Mouse (Mus musculus): ENCODE measurements around the gene Gm8453. TPM values are rescaled to one million over a fixed set of nuclear protein-coding genes. Genes with fewer than 3 reads are reported as not detected.

Gene Gm8453
- not detected in 2 replicates for polyA plus RNA-seq (2021; fragmentation: Nextera tagmentation)
- long read RNA-seq, experiment 1: 0 reads
- long read RNA-seq, experiment 2: 0 reads

GRCm38 (mm10) chr7:22229384-22229783 lies at the start of gene Gm8453:
TSS of gene Gm8453 (minus strand) at chr7:22229484.

GRCm38 (mm10) chr7:22201164-22201563 lies 28.1 kb downstream of the Gm8453 start, which contains the start of gene Gm8653:
TSS of gene Gm8653 (minus strand) at chr7:22201264.

GRCm38 (mm10) chr7:22189077-22189476 lies 40.2 kb downstream of the Gm8453 start, which contains the start of gene Vmn1r143:
TSS of gene Vmn1r143 (plus strand) at chr7:22189377.

Other genes starting within 250 kb of the Gm8453 start
- not detected in 2 replicates for gene Vmn1r137, start 234.9 kb downstream of the Gm8453 start, polyA plus RNA-seq (2021; fragmentation: Nextera tagmentation)
- gene Vmn1r138, start 200.6 kb downstream of the Gm8453 start, polyA plus RNA-seq (2021; fragmentation: Nextera tagmentation): not detected in 2 replicates
- not detected in 2 replicates for gene Gm6176, start 173.2 kb downstream of the Gm8453 start, polyA plus RNA-seq (2021; fragmentation: Nextera tagmentation)
- not detected in 2 replicates for gene Vmn1r139, start 160.4 kb downstream of the Gm8453 start, polyA plus RNA-seq (2021; fragmentation: Nextera tagmentation)
- gene Gm16451, start 111.2 kb downstream of the Gm8453 start, polyA plus RNA-seq (2021; fragmentation: Nextera tagmentation): not detected in 2 replicates
- not detected in 2 replicates for gene Gm10666, start 94.7 kb downstream of the Gm8453 start, polyA plus RNA-seq (2021; fragmentation: Nextera tagmentation)
- not detected in 2 replicates for gene Vmn1r142, start 65.4 kb downstream of the Gm8453 start, polyA plus RNA-seq (2021; fragmentation: Nextera tagmentation)
- gene Vmn1r143, start 40.1 kb downstream of the Gm8453 start, polyA plus RNA-seq (2021; fragmentation: Nextera tagmentation): not detected in 2 replicates
- gene Gm8653, start 28.2 kb downstream of the Gm8453 start, polyA plus RNA-seq (2021; fragmentation: Nextera tagmentation): not detected in 2 replicates
- gene Gm4187, start 100.2 kb upstream of the Gm8453 start, polyA plus RNA-seq (2021; fragmentation: Nextera tagmentation): not detected in 2 replicates
- gene Gm8660, start 141.6 kb upstream of the Gm8453 start, polyA plus RNA-seq (2021; fragmentation: Nextera tagmentation): not detected in 2 replicates
- not detected in 2 replicates for gene Vmn1r148, start 184.1 kb upstream of the Gm8453 start, polyA plus RNA-seq (2021; fragmentation: Nextera tagmentation)
- gene Vmn1r149, start 208.7 kb upstream of the Gm8453 start, polyA plus RNA-seq (2021; fragmentation: Nextera tagmentation): not detected in 2 replicates
- gene Gm10665, start 234.6 kb upstream of the Gm8453 start, polyA plus RNA-seq (2021; fragmentation: Nextera tagmentation): not detected in 2 replicates